Mouse (Mus musculus) stomach, adult 2 months (tissue): ENCODE data around the gene Gm8890. TPM values are rescaled to one million over a fixed set of nuclear protein-coding genes. Genes with fewer than 3 reads are reported as not detected.

Experiments used
- polyA plus RNA-seq: library from polyadenylated mRNA; depleted of rRNA; stranded (reverse); fragments of >200 nt; gene quantifications from 2 replicates; pipeline ENCODE4 v1.2.3, GENCODE M21; 2012; rRNA removed

Gene Gm8890
- polyA plus RNA-seq: not detected in 2 replicates

DNA sequence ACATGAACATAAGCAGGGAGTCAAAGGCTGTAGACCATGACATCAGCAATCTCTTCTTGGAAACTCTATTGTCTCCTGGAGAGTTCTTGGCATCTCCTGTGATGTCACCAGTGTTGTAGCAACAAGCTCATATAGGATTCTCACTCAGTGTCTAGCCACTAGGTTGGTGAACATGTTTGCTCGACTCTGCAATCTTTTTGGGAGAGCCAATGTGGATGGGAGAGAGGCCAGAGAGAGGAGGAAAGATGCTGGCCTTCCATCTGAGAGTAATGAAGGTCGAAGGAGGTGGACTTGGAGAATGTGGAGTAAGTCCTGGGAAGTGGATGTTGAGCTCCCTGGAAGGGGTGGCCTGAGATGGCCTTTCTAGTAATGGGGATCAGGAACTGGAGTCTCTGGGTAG, at the start of gene Gm8890:
TSS of gene Gm8890 (plus strand) at position 301 of the 400 bp plus-strand sequence.

Other genes starting within 250 kb of the Gm8890 start
- not detected in 2 replicates for gene Gm8879, start 128.4 kb upstream of the Gm8890 start, polyA plus RNA-seq
- gene Gm5861, start 73.0 kb upstream of the Gm8890 start, polyA plus RNA-seq: not detected in 2 replicates
- gene Speer1, start 85.5 kb downstream of the Gm8890 start, polyA plus RNA-seq: not detected in 2 replicates
- not detected in 2 replicates for gene Gm8897, start 160.4 kb downstream of the Gm8890 start, polyA plus RNA-seq
- not detected in 2 replicates for gene Gm8906, start 246.7 kb downstream of the Gm8890 start, polyA plus RNA-seq